Mouse (Mus musculus): ENCODE measurements at regions not wholly inside any gene's neighbourhood (a gene's known extent, or its start where the extent isn't known, plus 50 kb on each side); places are given as distances from the start of the nearest gene placed in this dataset.

- DNase-seq (ENCODE audit: low read depth, low spot score), result no peak
These were observed 158.9 kb downstream of the Tph2 start for GRCm38 (mm10) chr10:115025950-115026349.

DNA sequence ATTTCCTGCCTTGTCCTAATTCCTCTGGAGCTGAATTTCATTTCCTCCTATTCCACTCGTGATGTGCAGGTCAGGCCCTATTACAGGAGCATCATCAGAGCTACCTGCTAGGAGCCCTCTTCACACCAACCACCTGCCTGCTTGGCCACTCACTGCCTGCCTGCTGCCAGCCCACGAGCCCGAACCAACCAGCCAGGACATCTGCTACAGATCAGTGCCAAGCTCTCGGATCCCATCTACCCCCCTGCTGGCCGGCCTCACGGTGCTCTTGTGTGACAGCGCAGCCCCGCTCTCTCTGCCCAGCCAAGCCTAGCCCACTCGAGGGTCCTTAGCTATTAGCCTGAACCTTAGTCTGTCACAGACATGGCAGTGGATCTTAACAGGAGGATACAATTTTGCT is 165.4 kb downstream of the Tph2 start:
- no peak for DNase-seq (ENCODE audit: low read depth, low spot score)

GRCm38 (mm10) chr10:115013491-115014001 is 171.3 kb downstream of the Tph2 start:
- peak; percentile 5 for DNase-seq (ENCODE audit: low read depth, low spot score)

- no peak for DNase-seq (ENCODE audit: low read depth, low spot score)
These were observed 171.9 kb downstream of the Tph2 start for GRCm38 (mm10) chr10:115012922-115013321.

DNA sequence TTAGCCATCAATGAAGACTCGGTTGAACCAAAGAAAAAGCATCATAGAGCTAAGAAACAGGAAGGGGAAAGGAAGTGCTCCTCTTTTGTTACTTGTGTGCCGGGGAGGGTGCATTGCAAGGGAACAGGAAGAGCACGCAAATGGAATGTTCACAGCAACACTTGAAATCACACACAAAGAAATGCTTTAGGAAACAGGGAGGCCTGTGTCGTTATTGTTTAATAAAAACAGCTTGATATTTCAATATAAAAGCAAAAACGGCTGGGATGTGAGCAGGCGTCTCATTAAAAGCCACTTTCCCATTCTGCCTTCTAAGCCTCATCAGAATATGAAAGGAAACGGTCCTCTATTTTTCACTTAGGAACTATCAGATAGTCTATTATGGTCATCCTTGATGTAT is 172.5 kb downstream of the Tph2 start:
- no peak for DNase-seq (ENCODE audit: low read depth, low spot score)

DNA sequence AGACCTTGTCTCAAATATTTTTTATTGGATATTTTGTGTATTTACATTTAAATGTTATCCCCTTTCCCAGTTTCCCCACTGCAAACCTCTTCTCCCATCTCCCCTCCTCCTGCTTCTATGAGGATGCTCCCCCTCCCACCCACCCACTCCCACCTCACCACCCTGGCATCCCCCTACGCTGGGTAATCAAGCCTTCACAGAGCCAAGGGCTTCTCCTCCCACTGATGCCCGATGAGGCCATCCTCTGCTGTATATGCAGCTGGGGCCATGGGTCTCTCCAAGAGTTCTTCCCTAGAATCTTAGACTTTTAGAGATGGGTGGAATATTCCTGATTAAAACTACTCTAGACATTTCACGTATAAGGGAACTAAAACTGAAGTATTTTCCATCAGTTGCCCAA is 172.9 kb downstream of the Tph2 start:
- DNase-seq (ENCODE audit: low read depth, low spot score), result no peak

DNA sequence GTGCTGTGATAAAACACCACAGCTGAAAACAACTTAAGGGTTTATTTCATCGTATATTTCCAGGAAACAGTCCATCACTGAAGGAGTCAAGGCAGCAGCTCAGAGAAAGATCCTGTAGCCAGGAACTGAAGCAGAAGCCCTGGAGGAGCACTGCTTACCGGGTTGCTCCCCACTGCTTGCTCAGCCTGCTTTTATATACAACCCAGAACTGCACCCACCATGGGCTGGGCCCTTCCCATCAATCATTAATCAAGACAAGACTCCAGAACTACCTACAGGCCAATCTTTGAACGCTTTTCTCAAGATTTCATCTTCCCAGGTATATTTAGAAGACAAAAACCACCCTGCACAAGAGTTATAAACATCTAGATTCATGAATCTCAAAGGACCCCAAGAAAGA is 188.4 kb downstream of the Tph2 start:
- DNase-seq (ENCODE audit: low read depth, low spot score), result no peak

GRCm38 (mm10) chr10:114995211-114995908 is 189.5 kb downstream of the Tph2 start:
- no peak for DNase-seq (ENCODE audit: low read depth, low spot score)

DNA sequence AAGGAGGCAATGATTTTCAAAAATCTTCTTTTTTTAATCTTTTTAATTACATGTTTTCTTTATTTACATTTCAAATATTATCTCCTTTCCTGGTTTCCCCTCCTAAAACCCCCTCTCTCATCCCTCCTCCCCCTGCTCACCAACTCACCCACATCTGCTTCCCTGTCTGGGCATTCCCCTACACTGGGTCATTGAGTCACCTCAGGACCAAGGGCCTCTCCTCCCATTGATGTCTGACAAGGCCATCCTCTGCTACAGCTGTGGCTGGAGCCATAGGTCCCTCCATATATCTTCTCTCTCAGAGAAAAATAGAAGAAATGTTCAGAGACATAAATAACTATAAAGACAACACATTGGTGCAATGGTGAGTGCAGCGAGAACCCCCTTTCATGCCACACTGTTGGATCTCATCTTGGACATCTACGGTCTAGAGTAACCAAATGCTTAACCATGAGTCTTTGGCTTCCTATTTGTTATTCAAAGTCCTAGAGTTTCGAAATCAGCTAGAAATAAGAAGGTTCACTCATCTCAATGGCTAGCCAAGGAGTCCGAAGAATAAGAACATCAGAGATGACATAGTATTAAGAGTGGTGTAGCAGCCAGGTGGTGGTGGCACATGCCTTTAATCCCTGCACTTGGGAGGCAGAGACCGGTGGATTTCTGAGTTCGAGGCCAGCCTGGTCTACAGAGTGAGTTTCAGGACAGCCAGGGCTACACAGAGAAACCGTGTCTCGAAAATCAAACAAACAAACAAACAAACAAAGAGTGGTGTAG is 186.5 kb upstream of the Trhde start:
- DNase-seq (ENCODE audit: low read depth, low spot score), result no peak

- no peak for DNase-seq (ENCODE audit: low read depth, low spot score)
These were observed 170.3 kb upstream of the Trhde start for GRCm38 (mm10) chr10:114972364-114972763.

- no peak for DNase-seq (ENCODE audit: low read depth, low spot score)
These were observed 161.5 kb upstream of the Trhde start for GRCm38 (mm10) chr10:114963656-114964055.

DNA sequence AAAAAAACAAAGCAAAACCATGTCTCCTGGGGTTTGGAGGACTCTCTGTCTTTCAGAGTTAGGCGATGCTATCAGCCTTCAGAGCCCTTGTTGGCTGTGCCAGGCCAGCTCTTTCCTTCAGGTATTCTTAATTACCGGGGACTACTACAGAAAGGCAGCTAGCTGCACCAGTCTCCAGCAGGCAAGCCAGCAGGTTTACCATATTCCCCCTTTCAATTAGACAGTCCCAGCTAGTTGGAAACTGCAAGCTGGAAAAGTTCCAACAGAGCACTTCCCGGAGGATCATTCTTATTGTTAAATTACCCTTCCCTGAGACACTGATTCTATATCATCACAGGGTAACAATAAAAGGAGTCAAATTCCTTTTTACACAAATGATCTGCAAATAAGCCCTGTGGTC is 155.8 kb upstream of the Trhde start:
- no peak for DNase-seq (ENCODE audit: low read depth, low spot score)

DNA sequence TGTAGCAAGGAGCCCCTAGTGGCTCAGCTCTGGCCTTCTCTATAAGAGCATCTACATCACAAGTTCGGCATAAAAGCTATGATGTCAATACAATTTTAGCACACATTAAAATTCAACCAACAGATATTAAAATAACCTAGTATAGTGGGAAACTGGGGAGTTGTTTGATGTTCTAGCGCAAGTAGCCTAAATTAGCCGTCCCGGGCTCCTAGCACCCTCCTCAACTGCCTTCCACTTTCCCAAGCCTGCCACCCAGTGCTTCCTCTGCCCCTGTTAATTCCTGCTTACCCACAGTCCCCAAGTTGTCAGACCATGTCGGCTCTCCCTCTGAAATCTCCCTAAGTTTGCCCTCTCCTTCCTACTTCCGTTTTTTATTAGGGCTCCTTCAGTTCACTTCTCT is 154.2 kb upstream of the Trhde start:
- no peak for DNase-seq (ENCODE audit: low read depth, low spot score)

- no peak for DNase-seq (ENCODE audit: low read depth, low spot score)
These were observed 153.5 kb upstream of the Trhde start for GRCm38 (mm10) chr10:114955608-114956007.

DNA sequence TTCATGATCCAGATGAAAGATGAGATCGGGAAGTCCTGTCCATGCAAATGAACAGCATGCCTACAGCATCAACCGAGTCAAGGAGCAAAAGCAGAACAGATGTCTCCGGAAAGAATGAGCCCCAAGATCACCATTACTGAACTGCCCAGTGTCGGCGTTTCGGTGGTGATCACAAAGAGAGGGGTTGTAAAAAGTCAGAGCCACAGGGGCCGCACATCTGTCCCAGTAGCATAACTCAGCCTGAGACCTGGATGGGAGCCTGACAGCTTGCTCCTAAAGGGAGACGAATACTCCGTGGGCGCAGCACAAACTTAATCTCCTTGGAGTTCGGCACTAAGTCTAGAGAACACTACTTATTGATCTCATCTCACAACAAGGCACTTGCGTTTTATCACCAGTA is 151.3 kb upstream of the Trhde start:
- no peak for DNase-seq (ENCODE audit: low read depth, low spot score)

GRCm38 (mm10) chr10:114949194-114949593 is 147.1 kb upstream of the Trhde start:
- DNase-seq (ENCODE audit: low read depth, low spot score), result no peak

GRCm38 (mm10) chr10:114924746-114925145 is 122.6 kb upstream of the Trhde start:
- no peak for DNase-seq (ENCODE audit: low read depth, low spot score)

GRCm38 (mm10) chr10:114913971-114914370 is 111.9 kb upstream of the Trhde start:
- DNase-seq (ENCODE audit: low read depth, low spot score), result no peak

- DNase-seq (ENCODE audit: low read depth, low spot score), result no peak
These were observed 89.8 kb upstream of the Trhde start for GRCm38 (mm10) chr10:114891916-114892315.

GRCm38 (mm10) chr10:114890726-114891430 is 88.8 kb upstream of the Trhde start:
- DNase-seq (ENCODE audit: low read depth, low spot score), result no peak

DNA sequence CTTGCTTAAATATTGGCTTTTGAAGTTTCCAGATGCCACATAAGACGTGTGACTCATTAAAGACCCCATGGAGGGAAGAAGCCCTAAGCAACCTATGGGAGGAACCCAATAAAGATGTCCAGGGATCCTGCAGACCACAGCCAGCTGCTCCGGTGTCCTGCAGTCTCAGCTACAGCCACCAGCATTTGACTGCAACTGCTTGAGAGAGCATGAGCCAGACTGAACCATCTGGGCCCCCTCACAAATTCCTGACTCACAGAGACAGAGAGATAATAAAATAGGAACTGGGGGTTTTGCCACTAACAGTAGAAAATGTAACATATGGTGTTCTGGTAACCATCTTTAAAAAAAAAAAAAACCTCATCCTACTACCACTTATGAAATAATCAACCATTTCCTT is 69.1 kb upstream of the Trhde start:
- DNase-seq (ENCODE audit: low read depth, low spot score), result no peak

DNA sequence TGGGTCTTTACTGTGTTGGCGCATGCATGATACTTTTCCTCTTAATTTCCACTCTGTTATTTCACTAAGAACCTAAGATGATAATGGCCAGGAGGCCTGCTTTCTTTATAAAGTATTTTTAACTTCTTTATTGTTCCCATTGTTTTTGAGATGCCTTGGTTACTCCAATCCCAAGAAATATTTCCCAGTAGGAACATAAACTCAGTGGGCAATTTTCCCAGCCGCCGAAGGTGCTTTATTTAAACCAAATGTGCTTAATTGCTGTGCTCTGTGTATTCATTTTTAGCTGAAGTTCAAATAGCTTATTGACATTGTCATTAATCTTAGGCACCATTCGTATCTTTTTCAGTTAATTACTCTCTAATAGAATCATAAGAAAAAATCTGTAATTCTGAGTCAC is 55.1 kb upstream of the Trhde start:
- no peak for DNase-seq (ENCODE audit: low read depth, low spot score)

Data from ES-CJ7 (cell line).